ENCODE assay signal across 10 mouse cellular contexts in the genomic region with DNA sequence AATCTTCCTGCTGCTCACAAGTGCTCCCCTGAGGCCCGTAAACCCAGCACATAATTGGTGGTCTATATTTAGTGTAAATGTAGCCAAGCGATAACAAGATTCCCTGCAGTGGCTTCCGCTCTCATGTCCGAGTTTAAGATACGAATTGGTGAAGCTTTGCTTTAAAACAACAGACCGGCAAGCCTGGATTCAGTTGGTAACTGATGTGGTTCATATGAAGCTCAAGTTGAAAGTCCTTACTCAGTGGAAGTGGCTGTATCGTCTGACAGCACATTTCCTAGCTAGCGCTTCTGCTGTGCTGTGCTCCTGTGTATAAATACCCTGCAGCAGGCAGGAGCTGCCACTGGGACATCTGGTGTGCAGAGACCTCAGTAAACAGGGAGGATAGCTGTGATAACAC. TPM values are rescaled to one million over a fixed set of nuclear protein-coding genes. Genes with fewer than 3 reads are reported as not detected.
A peak's percentile ranks its signal among the peaks of the same experiment; 100 is the strongest.
DNase-seq lines count a peak whose midpoint lies in the region; ATAC-seq and TF ChIP-seq lines count a peak whose summit lies in the region.
"Had no signal": no experiment of that assay in that cellular context is flagged by ENCODE, and none has a peak within 500 bp of the region (broad histone marks: within the 10 kb centered on the region; RNA-seq: fewer than 3 reads in every experiment).

Gene Lsmem1 (minus strand): TSS at position 189 of the 400 bp plus-strand sequence.

- ATAC-seq in liver, postnatal 0 days = peak; percentile 49; the same call in 1 of the 2 replicates
- ATAC-seq in heart, embryonic 13.5 days (ENCODE audit: extremely low read depth, insufficient number of reproducible peaks, low FRiP score, low TSS enrichment) = no peak
- ATAC-seq in monocyte, adult 5-6 weeks (replicated peaks; ENCODE audit: insufficient number of reproducible peaks, low FRiP score, low TSS enrichment, poor library complexity, severe bottlenecking) = no peak

- no peaks in the 10 kb centered on the region for H3K27me3 ChIP-seq in liver, postnatal 0 days (ENCODE audit: insufficient read depth, low read length)
- H3K27me3 ChIP-seq in heart, embryonic 13.5 days (replicated peaks) = no peaks in the 10 kb centered on the region
- H3K27me3 ChIP-seq in small intestine, adult 2 months (ENCODE audit: control insufficient read depth, insufficient read depth, low read length) = no peaks in the 10 kb centered on the region

- TF ChIP-seq POLR2A in small intestine, adult 2 months (IDR thresholded peaks at IDR 0.05; ENCODE audit: low read depth, low read length) = no peak

- no peak within 1 kb of the TSS for H3K27ac ChIP-seq in liver, postnatal 0 days (ENCODE audit: low read depth)
- H3K27ac ChIP-seq in heart, embryonic 13.5 days (replicated peaks) = peak within 1 kb of the TSS; percentile 93
- no peak within 1 kb of the TSS for H3K27ac ChIP-seq in small intestine, adult 2 months (ENCODE audit: insufficient read depth, low read depth, low read length)

- TF ChIP-seq CTCF in liver, postnatal 0 days (IDR thresholded peaks at IDR 0.05; ENCODE audit: low read depth) = no peak
- no peak for TF ChIP-seq CTCF in small intestine, adult 2 months (IDR thresholded peaks at IDR 0.05; ENCODE audit: extremely low read depth, insufficient read length, insufficient replicate concordance, low read depth, low read length)

- H3K9ac ChIP-seq in liver, postnatal 0 days (replicated peaks) = no peak within 1 kb of the TSS
- peak within 1 kb of the TSS; percentile 79 for H3K9ac ChIP-seq in heart, embryonic 13.5 days

- 72% methylated on average over 8 of the region's 8 CpGs for WGBS in liver, postnatal 0 days (ENCODE audit: insufficient replicate concordance)
- WGBS in heart, embryonic 13.5 days = 31% methylated on average over 8 of the region's 8 CpGs
- 83% methylated on average over 8 of the region's 8 CpGs for WGBS in small intestine, adult 2 months

- peaks cover 26% of the 10 kb centered on the region for H3K36me3 ChIP-seq in liver, postnatal 0 days (replicated peaks; ENCODE audit: insufficient read depth, low read length)
- H3K36me3 ChIP-seq in heart, embryonic 13.5 days = peaks cover 32% of the 10 kb centered on the region
- peaks cover 28% of the 10 kb centered on the region for H3K36me3 ChIP-seq in small intestine, adult 2 months (ENCODE audit: control insufficient read depth, insufficient read depth, low read length)

- H3K4me1 ChIP-seq in liver, postnatal 0 days (ENCODE audit: insufficient read depth) = no peaks in the 10 kb centered on the region
- H3K4me1 ChIP-seq in heart, embryonic 13.5 days = peaks cover 12% of the 10 kb centered on the region
- H3K4me1 ChIP-seq in small intestine, adult 2 months (ENCODE audit: control insufficient read depth, insufficient read depth, insufficient read length, low read length) = 0 out of 2 replicates have a peak, but pooled peaks cover 2% of the 10 kb centered on the region

- no peak for DNase-seq in liver, postnatal 0 days
- DNase-seq in liver = no peak
- DNase-seq in gastrocnemius, adult 18-20 months (ENCODE audit: low spot score) = peak; percentile 56
- no peak for DNase-seq in cerebellum, adult 9-10 months
- DNase-seq in adrenal gland, postnatal 25 days = no peak

- H3K9me3 ChIP-seq in liver, postnatal 0 days (ENCODE audit: low read length) = no peaks in the 10 kb centered on the region
- no peaks in the 10 kb centered on the region for H3K9me3 ChIP-seq in heart, embryonic 13.5 days

- no peak for TF ChIP-seq EP300 in liver, postnatal 0 days (IDR thresholded peaks at IDR 0.05; ENCODE audit: low read depth)

- no peak within 1 kb of the TSS for H3K4me3 ChIP-seq in liver, postnatal 0 days (ENCODE audit: low read depth, low read length)
- peak within 1 kb of the TSS; percentile 55 for H3K4me3 ChIP-seq in heart, embryonic 13.5 days
- H3K4me3 ChIP-seq in small intestine, adult 2 months (ENCODE audit: low read depth, low read length) = peak within 1 kb of the TSS; percentile 5; the same call in 1 of the 2 replicates

- peak within 1 kb of the TSS; percentile 22; the same call in 1 of the 2 replicates for H3K4me2 ChIP-seq in liver, postnatal 0 days (ENCODE audit: low read depth, low read length)
- peak within 1 kb of the TSS; percentile 69 for H3K4me2 ChIP-seq in heart, embryonic 13.5 days

RNA-seq across cellular contexts. Expression of gene Lsmem1, which starts in this region (rescaled TPM):
- 0.24 TPM in 1 of 2 replicates, not detected in the other for polyA plus RNA-seq in liver, postnatal 0 days (2015; fragmentation: Nextera tagmentation; extraction: Ambion mirVana)
- 10 to 100 TPM; 60.6 to 68.5 TPM for total RNA-seq in gastrocnemius, adult 18-20 months (2021)
- 26.9 and 28.1 TPM in 2 replicates for polyA plus RNA-seq in heart, embryonic 13.5 days (2015; fragmentation: Nextera tagmentation; extraction: Ambion mirVana)
- polyA plus RNA-seq in small intestine, adult 2 months (2012; rRNA removed) = not detected in 2 replicates
- 0.29 to 1.2 TPM (median 0.96 TPM) in 3 replicates for total RNA-seq in monocyte, adult 5-6 weeks (2017)
- 0.43 TPM in 1 of 2 replicates, not detected in the other for total RNA-seq in adrenal gland, postnatal 25 days (2021)
- total RNA-seq: midbrain, postnatal 0 days had no signal
- polyA plus RNA-seq: midbrain, postnatal 0 days; testis, adult 2 months had no signal

Comparison
In these comparisons a context has a peak if more than half of its experiments do, and no peak if none do; other contexts are left out.
1. RNA of gene Lsmem1 (total RNA-seq): 60.6 to 68.5 TPM in gastrocnemius, adult 18-20 months; 0.29 to 1.2 TPM in monocyte, adult 5-6 weeks and 0.43 TPM in adrenal gland, postnatal 25 days; every median in the first group is over 10 times any median in the second.
2. RNA of gene Lsmem1 (polyA plus RNA-seq): 26.9 to 28.1 TPM in heart, embryonic 13.5 days; 0.24 TPM in liver, postnatal 0 days and not detected in small intestine, adult 2 months; every median in the first group is over 10 times any median in the second.
3. Peak in ATAC-seq and H3K4me2 ChIP-seq in liver, postnatal 0 days; RNA of the gene not detected or under 1 TPM.